Mouse (Mus musculus) heart, postnatal 0 days (tissue): ENCODE measurements around the gene Kiz. TPM values are rescaled to one million over a fixed set of nuclear protein-coding genes. Genes with fewer than 3 reads are reported as not detected.

Experiments
- ATAC-seq: fragments of 200-750 bp; cut with Nextera tagmentation; 2 replicates; pipeline ENCODE4 v1.8.0; 2017; ENCODE audit warnings: low read depth, moderate number of reproducible peaks, moderate library complexity; ENCODE audit not compliant: insufficient read depth
- DNase-seq: peaks from one replicate; pipeline ENCODE4 v3.0.0-alpha.2; 2016; ENCODE audit warnings: low spot score
- H3K27ac ChIP-seq: fragments of 300-500 bp; sonication (generic); 2 replicates; pipeline ENCODE4 v1.5.1; 2014; ENCODE audit warnings: low read depth, mild to moderate bottlenecking
- H3K27me3 ChIP-seq: fragments of 300-500 bp; sonication (generic); 2 replicates; pipeline ENCODE4 v1.6.1; 2014; ENCODE audit warnings: low read length, mixed read lengths; ENCODE audit not compliant: control insufficient read depth, insufficient read depth
- H3K36me3 ChIP-seq: fragments of 300-500 bp; sonication (generic); replicated peaks from 2 replicates; pipeline ENCODE4 v1.6.1; 2014; ENCODE audit warnings: low read length, mixed read lengths; ENCODE audit not compliant: control insufficient read depth, insufficient read depth
- H3K4me1 ChIP-seq: fragments of 300-500 bp; sonication (generic); 2 replicates; pipeline ENCODE4 v1.6.1; 2014; ENCODE audit warnings: antibody characterized with exemption; ENCODE audit not compliant: control insufficient read depth, insufficient read depth
- H3K4me2 ChIP-seq: fragments of 300-500 bp; sonication (generic); 2 replicates; pipeline ENCODE4 v1.6.1; 2014; ENCODE audit warnings: low read depth, mild to moderate bottlenecking, low read length, moderate library complexity
- H3K4me3 ChIP-seq: fragments of 300-500 bp; sonication (generic); 2 replicates; pipeline ENCODE4 v1.5.1; 2014; ENCODE audit warnings: low read depth, low read length
- H3K9ac ChIP-seq: fragments of 300-500 bp; sonication (generic); replicated peaks from 2 replicates; pipeline ENCODE4 v1.6.1; 2014; ENCODE audit warnings: low read depth, low read length, mixed read lengths
- H3K9me3 ChIP-seq: fragments of 300-500 bp; sonication (generic); replicated peaks from 2 replicates; pipeline ENCODE4 v1.6.1; 2016; ENCODE audit warnings: low read length; ENCODE audit not compliant: control insufficient read depth
- CTCF ChIP-seq: IDR thresholded peaks from 2 replicates; pipeline ENCODE4 v1.5.1; 2016; ENCODE audit warnings: antibody characterized with exemption, control low read depth, low read depth
- EP300 ChIP-seq: IDR thresholded peaks from 2 replicates; pipeline ENCODE4 v1.6.1; 2016; ENCODE audit warnings: antibody characterized with exemption, low read depth
- WGBS: fragments of 180-500 bp; shearing (Covaris S2); extraction: QIAGEN DNeasy Blood & Tissue Kit; methylation state at CpG from one replicate; pipeline ENCODE4 v1.1.7; 2014; 5-methylcytosine and 5-hydroxymethylcytosine counted together
- polyA plus RNA-seq: library from polyadenylated mRNA; unstranded; fragments of >200 nt; fragmentation: Nextera tagmentation; extraction: Ambion mirVana; gene quantifications from 2 replicates; pipeline ENCODE4 v1.2.1, GENCODE M21; 2015
- total RNA-seq: library from RNA; depleted of rRNA; stranded (reverse); fragments of >200 nt; gene quantifications from 2 replicates; pipeline ENCODE4 v1.2.3, GENCODE M21; 2014; ENCODE audit warnings: low replicate concordance

Gene Kiz
- total and polyA plus RNA-seq, 2 experiments from 2014 or later, result 14.5 to 32.2 TPM

DNA sequence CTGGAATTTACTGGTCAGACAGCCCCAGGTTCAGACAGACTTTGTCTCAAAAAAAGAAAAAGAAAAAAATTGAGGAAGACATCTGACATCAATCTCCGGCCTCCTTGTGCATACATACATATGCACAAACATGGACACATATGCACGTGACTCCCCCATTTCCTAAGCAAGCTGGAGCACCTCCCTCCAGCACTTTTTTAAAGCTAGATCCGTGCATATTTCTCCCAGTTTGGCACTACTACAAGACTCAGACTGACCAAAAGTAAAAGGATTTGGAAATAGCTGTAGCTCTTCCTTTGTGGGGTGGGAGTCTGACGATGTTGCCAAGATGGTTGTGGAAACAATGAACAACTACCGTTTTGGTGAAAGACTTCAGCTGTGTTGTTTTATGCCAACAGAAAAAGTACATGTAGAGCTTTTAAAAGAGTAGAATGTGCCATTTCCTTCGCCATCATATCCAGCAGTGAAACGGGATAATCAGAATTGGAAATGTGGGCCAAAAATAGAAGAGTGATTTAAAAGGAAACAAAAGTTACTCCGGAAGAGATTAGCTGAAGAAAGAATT lies 28.7 kb downstream of the Kiz start:
- Histone ChIP-seq H3K4me3 (no peak overlapping the region), H3K4me1 (0 out of 2 replicates have a peak, but pooled peaks cover 8% of the 10 kb centered on the region), H3K27me3 (no peaks in the 10 kb centered on the region), H3K9me3 (no peaks in the 10 kb centered on the region), H3K4me2 (peak overlapping the region; percentile 29; the same call in 1 of the 2 replicates), H3K36me3 (peaks cover 4% of the 10 kb centered on the region; the same call in 1 of the 2 replicates), H3K9ac (no peak overlapping the region; the same call in 1 of the 2 replicates), H3K27ac (peak overlapping the region; percentile 50)
- ATAC-seq (peak; percentile 53; the same call in 1 of the 2 replicates), DNase-seq (peak; percentile 31)
- no peak for TF ChIP-seq EP300
- TF ChIP-seq CTCF, result no peak
- 47% methylated on average over 8 of the region's 8 CpGs for WGBS

DNA sequence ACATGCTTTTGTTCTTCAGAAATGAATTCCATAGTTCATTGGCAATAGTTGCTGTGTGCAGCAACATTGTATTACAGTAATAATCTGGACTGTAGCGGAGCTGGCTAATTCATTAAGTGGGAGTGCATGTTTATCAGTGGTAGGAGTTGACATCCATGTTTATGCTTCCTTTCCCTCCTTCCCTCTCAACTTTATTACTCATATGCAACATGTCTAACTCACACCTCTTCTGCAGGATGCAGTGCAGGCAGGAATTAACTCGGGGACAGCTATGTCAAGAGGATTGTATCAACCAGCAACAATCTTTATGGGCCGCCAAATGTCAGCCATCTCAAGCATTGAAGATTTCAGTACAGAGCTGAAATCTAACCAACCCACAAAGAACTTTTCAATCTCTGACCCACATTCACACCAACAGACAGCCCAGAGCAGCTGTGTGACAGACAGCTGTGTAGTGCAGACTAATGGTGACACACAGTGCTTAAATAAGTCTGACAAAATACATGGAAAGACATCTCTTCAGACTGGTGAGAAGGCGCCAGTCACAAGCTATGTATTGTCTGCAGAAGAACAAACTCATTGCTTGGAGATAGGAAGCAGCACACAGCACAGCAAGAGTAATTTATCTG lies 33.2 kb downstream of the Kiz start:
- 73% methylated on average over 4 of the region's 4 CpGs for WGBS
- ATAC-seq (no peak), DNase-seq (no peak)
- Histone ChIP-seq H3K27ac (no peak overlapping the region), H3K9ac (no peak overlapping the region), H3K27me3 (no peaks in the 10 kb centered on the region), H3K4me3 (no peak overlapping the region), H3K4me1 (0 out of 2 replicates have a peak, but pooled peaks cover 8% of the 10 kb centered on the region), H3K4me2 (no peak overlapping the region), H3K9me3 (no peaks in the 10 kb centered on the region), H3K36me3 (peaks cover 21% of the 10 kb centered on the region)
- TF ChIP-seq EP300 (no peak), CTCF (no peak)

GRCm38 (mm10) chr2:146898977-146899376 lies 43.3 kb downstream of the Kiz start:
- TF ChIP-seq CTCF (peak; percentile 45), EP300 (no peak)
- no peaks in the 10 kb centered on the region for H3K9me3 ChIP-seq
- no peaks in the 10 kb centered on the region for H3K27me3 ChIP-seq
- no peak overlapping the region for H3K9ac ChIP-seq
- H3K27ac ChIP-seq, result no peak overlapping the region
- no peaks in the 10 kb centered on the region for H3K36me3 ChIP-seq
- DNase-seq, result no peak
- no peaks in the 10 kb centered on the region for H3K4me1 ChIP-seq
- ATAC-seq, result no peak
- H3K4me2 ChIP-seq, result no peak overlapping the region
- no peak overlapping the region for H3K4me3 ChIP-seq

DNA sequence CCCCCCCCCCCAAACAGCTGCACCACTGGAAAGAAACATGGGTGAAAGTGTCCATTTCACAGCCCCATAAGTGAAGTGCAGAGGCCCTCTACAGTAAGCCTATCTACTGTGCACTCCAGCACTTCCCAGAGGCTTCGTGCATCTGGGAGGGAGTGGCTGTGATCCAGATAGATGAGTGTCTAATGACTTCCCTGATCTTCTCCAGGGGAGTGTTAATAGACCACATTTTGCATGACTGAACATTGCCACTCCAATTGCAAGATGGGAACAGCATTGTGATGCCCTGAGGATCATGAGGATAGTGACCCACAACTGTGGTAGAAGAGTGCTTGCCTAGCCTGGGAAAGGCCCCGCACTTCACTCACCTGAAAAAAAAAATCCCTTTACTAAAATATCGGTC lies 60.4 kb downstream of the Kiz start:
- Histone ChIP-seq H3K4me1 (no peaks in the 10 kb centered on the region), H3K27me3 (no peaks in the 10 kb centered on the region), H3K36me3 (no peaks in the 10 kb centered on the region), H3K9me3 (no peaks in the 10 kb centered on the region), H3K4me2 (no peak overlapping the region), H3K4me3 (no peak overlapping the region), H3K9ac (no peak overlapping the region), H3K27ac (no peak overlapping the region)
- DNase-seq (no peak), ATAC-seq (no peak)
- no peak for TF ChIP-seq CTCF
- no peak for TF ChIP-seq EP300
- 81% methylated on average over 3 of the region's 3 CpGs for WGBS

GRCm38 (mm10) chr2:146917770-146918169 lies 62.1 kb downstream of the Kiz start:
- no peak for TF ChIP-seq CTCF
- TF ChIP-seq EP300, result no peak
- WGBS, result 43% methylated on average over 3 of the region's 3 CpGs

More at GRCm38 (mm10) chr2:146917770-146918169, 62.1 kb downstream of the Kiz start:
- Histone ChIP-seq H3K9me3 (no peaks in the 10 kb centered on the region), H3K4me2 (no peak overlapping the region), H3K27me3 (no peaks in the 10 kb centered on the region), H3K4me1 (no peaks in the 10 kb centered on the region), H3K27ac (no peak overlapping the region), H3K4me3 (no peak overlapping the region), H3K9ac (no peak overlapping the region), H3K36me3 (no peaks in the 10 kb centered on the region)
- no peak for DNase-seq
- no peak for ATAC-seq
